Mouse (Mus musculus) testis, adult 2 months (tissue): Measurements from ENCODE around the gene Ttyh2. TPM values are rescaled to one million over a fixed set of nuclear protein-coding genes. Genes with fewer than 3 reads are reported as not detected.
"Not testable (repeated sequence)": the region's sequence is repeated elsewhere in the genome, so short reads cannot be mapped to it uniquely, and the experiment has no call there.

ENCODE experiments used
- H3K27ac ChIP-seq: fragments of 200-500 bp; 2 replicates; pipeline ENCODE4 v1.5.1; 2012; ENCODE audit warnings: low read depth, low read length; ENCODE audit not compliant: control insufficient read depth, insufficient read depth
- H3K27me3 ChIP-seq: fragments of 200-500 bp; 2 replicates; pipeline ENCODE4 v1.6.1; 2012; ENCODE audit warnings: mild to moderate bottlenecking, low read length, moderate library complexity; ENCODE audit not compliant: control insufficient read depth, insufficient read depth
- H3K36me3 ChIP-seq: fragments of 200-500 bp; 2 replicates; pipeline ENCODE4 v1.6.1; 2012; ENCODE audit warnings: mild to moderate bottlenecking, low read length; ENCODE audit not compliant: control insufficient read depth, insufficient read depth
- H3K4me1 ChIP-seq: fragments of 200-500 bp; 2 replicates; pipeline ENCODE4 v1.6.1; 2012; ENCODE audit warnings: low read length; ENCODE audit not compliant: control insufficient read depth, insufficient read depth
- H3K4me3 ChIP-seq: fragments of 200-500 bp; 2 replicates; pipeline ENCODE4 v1.5.1; 2012; ENCODE audit warnings: low read depth, mild to moderate bottlenecking, low read length, moderate library complexity, mixed read lengths; ENCODE audit not compliant: control insufficient read depth
- CTCF ChIP-seq: fragments of 200-500 bp; IDR thresholded peaks from 2 replicates; pipeline ENCODE4 v1.5.1; 2012; ENCODE audit warnings: low read depth, mild to moderate bottlenecking, inconsistent platforms, low read length, moderate library complexity; ENCODE audit not compliant: control insufficient read depth, insufficient read depth, insufficient replicate concordance
- POLR2A ChIP-seq: fragments of 200-500 bp; IDR thresholded peaks from 2 replicates; pipeline ENCODE4 v1.6.1; 2012; ENCODE audit warnings: low read depth, mild to moderate bottlenecking, inconsistent platforms, low read length, moderate library complexity; ENCODE audit not compliant: control insufficient read depth
- polyA plus RNA-seq: library from polyadenylated mRNA; depleted of rRNA; stranded (reverse); fragments of >200 nt; gene quantifications from 2 replicates; pipeline ENCODE4 v1.2.3, GENCODE M21; 2012

Gene Ttyh2
- polyA plus RNA-seq, 1 experiment = 15.2 TPM

GRCm38 (mm10) chr11:114662161-114662560, 13.1 kb upstream of the Ttyh2 start:
- H3K4me3 ChIP-seq = no peak overlapping the region
- TF ChIP-seq CTCF (no peak), POLR2A (no peak)
- no peak overlapping the region for H3K27ac ChIP-seq
- H3K36me3 ChIP-seq = no peaks in the 10 kb centered on the region
- H3K4me1 ChIP-seq = peaks cover 2% of the 10 kb centered on the region; the same call in 1 of the 2 replicates
- H3K27me3 ChIP-seq = no peaks in the 10 kb centered on the region

- no peak overlapping the region for H3K4me3 ChIP-seq
- H3K27ac ChIP-seq = no peak overlapping the region
- H3K27me3 ChIP-seq = no peaks in the 10 kb centered on the region
- H3K4me1 ChIP-seq = peaks cover 4% of the 10 kb centered on the region; the same call in 1 of the 2 replicates
- TF ChIP-seq CTCF (peak; percentile 88; the same call in 1 of the 2 replicates), POLR2A (no peak)
- H3K36me3 ChIP-seq = no peaks in the 10 kb centered on the region
Observed at GRCm38 (mm10) chr11:114662746-114663362, 12.4 kb upstream of the Ttyh2 start.

DNA sequence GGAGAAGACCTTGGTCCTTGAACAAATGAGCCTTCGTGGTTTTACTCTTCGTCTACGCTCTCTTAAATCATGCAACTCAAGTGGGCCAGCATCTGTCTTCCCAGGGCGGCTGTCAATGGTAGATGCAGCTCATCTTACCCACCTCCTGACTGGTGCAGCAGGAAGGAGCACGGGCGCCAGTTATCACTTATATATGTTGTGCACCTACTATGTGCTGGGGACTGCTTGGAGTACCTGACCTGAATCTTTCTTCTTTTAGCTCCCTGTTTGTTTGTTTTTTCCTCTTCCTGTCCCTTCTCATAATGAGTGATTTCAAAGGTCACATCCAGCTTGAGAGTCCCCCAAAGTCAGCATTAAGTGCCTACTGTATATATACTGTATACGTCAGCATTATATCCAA, 11.1 kb upstream of the Ttyh2 start:
- H3K4me3 ChIP-seq = no peak overlapping the region
- H3K36me3 ChIP-seq = no peaks in the 10 kb centered on the region
- H3K27me3 ChIP-seq = no peaks in the 10 kb centered on the region
- no peak for TF ChIP-seq CTCF
- TF ChIP-seq POLR2A = no peak
- no peak overlapping the region for H3K27ac ChIP-seq
- H3K4me1 ChIP-seq = peaks cover 6% of the 10 kb centered on the region

DNA sequence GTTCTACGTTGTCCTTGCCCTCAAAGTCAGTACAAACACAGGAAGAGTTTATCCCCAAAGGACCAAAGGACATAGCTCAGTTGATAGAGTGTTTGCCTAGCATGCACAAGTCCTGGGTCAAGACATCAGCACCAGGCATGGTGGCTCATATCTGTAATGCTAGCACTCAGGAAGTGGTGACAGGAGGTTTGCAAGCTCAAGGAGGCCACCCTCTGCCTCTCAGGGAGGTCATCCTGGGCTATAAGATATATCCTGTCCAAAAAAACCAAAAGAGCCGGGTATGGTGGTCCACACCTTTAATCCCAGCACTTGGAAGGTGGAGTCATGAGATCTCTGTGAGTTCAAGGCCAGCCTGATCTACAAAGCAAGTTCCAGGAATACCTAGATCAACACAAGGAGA, 9.8 kb upstream of the Ttyh2 start:
- TF ChIP-seq POLR2A = no peak
- TF ChIP-seq CTCF = no peak
- Histone ChIP-seq H3K36me3 (no peaks in the 10 kb centered on the region), H3K4me3 (no peak overlapping the region), H3K4me1 (peaks cover 15% of the 10 kb centered on the region), H3K27me3 (no peaks in the 10 kb centered on the region), H3K27ac (no peak overlapping the region)

GRCm38 (mm10) chr11:114666786-114667185, 8.4 kb upstream of the Ttyh2 start:
- no peaks in the 10 kb centered on the region for H3K36me3 ChIP-seq
- no peaks in the 10 kb centered on the region for H3K27me3 ChIP-seq
- H3K27ac ChIP-seq = no peak overlapping the region
- H3K4me3 ChIP-seq = no peak overlapping the region
- no peak for TF ChIP-seq POLR2A
- no peak for TF ChIP-seq CTCF
- peaks cover 15% of the 10 kb centered on the region for H3K4me1 ChIP-seq

DNA sequence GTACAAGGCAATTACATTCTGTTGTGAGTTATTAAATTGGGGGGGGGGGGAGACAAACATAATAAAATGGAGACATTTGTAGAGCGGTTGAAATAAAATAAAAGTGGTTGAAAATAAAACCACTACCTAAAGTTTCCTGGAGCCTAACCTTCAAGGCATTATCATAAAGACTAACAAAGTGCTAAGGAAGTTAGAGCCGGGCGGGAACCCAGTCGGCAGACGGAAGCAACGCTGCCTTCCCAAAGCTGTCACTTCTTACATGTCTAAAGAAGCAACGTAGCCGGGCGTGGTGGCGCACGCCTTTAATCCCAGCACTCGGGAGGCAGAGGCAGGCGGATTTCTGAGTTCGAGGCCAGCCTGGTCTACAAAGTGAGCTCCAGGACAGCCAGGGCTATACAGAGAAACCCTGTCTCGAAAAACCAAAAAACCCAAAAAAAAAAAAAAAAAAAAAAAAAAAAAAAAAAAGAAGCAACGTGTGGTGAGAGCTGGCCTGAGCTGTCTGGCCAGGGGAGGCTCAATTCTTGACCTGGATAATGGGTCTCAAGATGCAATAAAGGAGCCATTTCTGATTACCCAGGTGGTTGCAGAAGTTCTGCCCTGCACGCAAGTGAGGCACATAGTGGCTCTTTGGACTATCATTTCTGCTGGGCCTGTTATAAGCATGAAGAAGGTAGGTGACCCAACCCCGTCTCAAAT, 7.8 kb upstream of the Ttyh2 start:
- H3K4me1 ChIP-seq = peaks cover 15% of the 10 kb centered on the region
- no peak for TF ChIP-seq CTCF
- TF ChIP-seq POLR2A = no peak
- no peaks in the 10 kb centered on the region for H3K36me3 ChIP-seq
- no peak overlapping the region for H3K4me3 ChIP-seq
- H3K27me3 ChIP-seq = no peaks in the 10 kb centered on the region
- H3K27ac ChIP-seq = no peak overlapping the region

GRCm38 (mm10) chr11:114667932-114668285, 7.3 kb upstream of the Ttyh2 start:
- H3K4me1 ChIP-seq = peaks cover 15% of the 10 kb centered on the region
- not testable (repeated sequence) for H3K27me3 ChIP-seq, H3K36me3 ChIP-seq, H3K27ac ChIP-seq, H3K4me3 ChIP-seq

GRCm38 (mm10) chr11:114668301-114668710, 6.9 kb upstream of the Ttyh2 start, which contains the start of gene Rpl38:
Gene Rpl38 (plus strand): TSS chr11:114668524.
- Histone ChIP-seq H3K4me1 (peaks cover 15% of the 10 kb centered on the region), H3K27me3 (no peaks in the 10 kb centered on the region), H3K36me3 (peaks cover 2% of the 10 kb centered on the region; the same call in 1 of the 2 replicates), H3K4me3 (peak within 1 kb of the TSS; percentile 96), H3K27ac (peak within 1 kb of the TSS; percentile 71)
- TF ChIP-seq CTCF (peak; percentile 68; the same call in 1 of the 2 replicates), POLR2A (peak; percentile 94)
